Mouse (Mus musculus) CH12.LX (cell line): ENCODE measurements at regions not wholly inside any gene's neighbourhood (a gene's known extent, or its start where the extent isn't known, plus 50 kb on each side); places are given as distances from the start of the nearest gene placed in this dataset.
"Not testable (repeated sequence)": the region's sequence is repeated elsewhere in the genome, so short reads cannot be mapped to it uniquely, and the experiment has no call there.

Source experiments
- DNase-seq: peaks from one replicate; pipeline ENCODE4 v3.0.0-alpha.2; 2013; ENCODE audit errors: extremely low read depth
- H3K27ac ChIP-seq: 2 replicates; pipeline ENCODE4 v1.5.1; 2012; ENCODE audit warnings: low read depth, mild to moderate bottlenecking, control low read depth, moderate library complexity; ENCODE audit not compliant: insufficient read depth
- H3K27me3 ChIP-seq: replicated peaks from 2 replicates; pipeline ENCODE3; 2012; ENCODE audit warnings: inconsistent platforms
- H3K36me3 ChIP-seq, 2 experiments: replicated peaks in 1 of 2; 2 replicates each; pipeline versions ENCODE3 to v1.6.1; 2012; ENCODE audit warnings: inconsistent platforms in 1 of 2, low read length in 1 of 2, mild to moderate bottlenecking in 1 of 2, mixed read lengths in 1 of 2, moderate library complexity in 1 of 2; ENCODE audit not compliant: control insufficient read depth in 1 of 2, insufficient read depth in 1 of 2
- H3K4me1 ChIP-seq, 2 experiments: 2 replicates each; pipeline ENCODE4 v1.6.1; 2012; ENCODE audit warnings: inconsistent platforms in 1 of 2, moderate library complexity in 1 of 2; ENCODE audit not compliant: insufficient read depth in 2 of 2, control insufficient read depth in 1 of 2
- H3K4me2 ChIP-seq: 2 replicates; pipeline ENCODE4 v1.6.1; 2012; ENCODE audit warnings: low read depth, mild to moderate bottlenecking, control low read depth; ENCODE audit not compliant: poor library complexity, insufficient read depth, severe bottlenecking
- H3K4me3 ChIP-seq, 3 experiments: fragments of 150-350 bp in 1 of 3; sonication (generic) in 1 of 3; replicated peaks in 1 of 3; 2 replicates each; pipeline versions ENCODE3 to v1.5.1; 2011 to 2012; ENCODE audit warnings: low read depth in 2 of 3, low read length in 2 of 3, mild to moderate bottlenecking in 2 of 3, moderate library complexity in 2 of 3, control low read depth in 1 of 3, improper control_type of control experiment in 1 of 3, inconsistent platforms in 1 of 3, mixed read lengths in 1 of 3; ENCODE audit not compliant: poor library complexity in 1 of 3
- H3K79me2 ChIP-seq: replicated peaks from 2 replicates; pipeline ENCODE4 v1.6.1; 2012; ENCODE audit warnings: mild to moderate bottlenecking, moderate library complexity; ENCODE audit not compliant: control insufficient read depth, poor library complexity, insufficient read depth, severe bottlenecking; ENCODE audit errors: extremely low read depth
- H3K9ac ChIP-seq: 2 replicates; pipeline ENCODE4 v1.6.1; 2012; ENCODE audit warnings: low read depth, mild to moderate bottlenecking, control low read depth, moderate library complexity; ENCODE audit not compliant: insufficient read depth
- H3K9me3 ChIP-seq: replicated peaks from 2 replicates; pipeline ENCODE3; 2012; ENCODE audit warnings: low read length, inconsistent platforms, mixed read lengths
- BHLHE40 ChIP-seq: IDR thresholded peaks from 2 replicates; pipeline ENCODE4 v1.6.1; 2011; ENCODE audit warnings: mild to moderate bottlenecking, low read depth, low read length, improper control_type of control experiment
- CHD1 ChIP-seq: IDR thresholded peaks from 2 replicates; pipeline ENCODE4 v1.6.1; 2012; ENCODE audit warnings: low read depth, low read length, improper control_type of control experiment, inconsistent platforms
- CHD2 ChIP-seq: IDR thresholded peaks from 2 replicates; pipeline ENCODE4 v1.6.1; 2011; ENCODE audit warnings: low read length, improper control_type of control experiment
- CTCF ChIP-seq, 2 experiments: IDR thresholded peaks in 1 of 2; conservative IDR thresholded peaks in 1 of 2; 2 replicates each; pipeline ENCODE4 v1.5.1; 2011 to 2012; ENCODE audit warnings: low read depth in 2 of 2, low read length in 2 of 2, improper control_type of control experiment in 1 of 2, inconsistent platforms in 1 of 2, mild to moderate bottlenecking in 1 of 2, moderate library complexity in 1 of 2
- E2F4 ChIP-seq: IDR thresholded peaks from 2 replicates; pipeline ENCODE4 v1.6.1; 2011; ENCODE audit warnings: low read depth, low read length, improper control_type of control experiment; ENCODE audit not compliant: insufficient replicate concordance
- GABPA ChIP-seq: IDR thresholded peaks from 2 replicates; pipeline ENCODE4 v1.6.1; 2012; ENCODE audit warnings: low read depth, low read length, improper control_type of control experiment, inconsistent platforms; ENCODE audit not compliant: insufficient replicate concordance
- JUN ChIP-seq: IDR thresholded peaks from 2 replicates; pipeline ENCODE4 v1.6.1; 2011; ENCODE audit warnings: low read depth, mild to moderate bottlenecking, low read length, improper control_type of control experiment, moderate library complexity; ENCODE audit not compliant: insufficient read depth
- JUND ChIP-seq: conservative IDR thresholded peaks from 2 replicates; pipeline ENCODE4 v1.6.1; 2011; ENCODE audit warnings: low read depth, low read length, improper control_type of control experiment
- KAT2A ChIP-seq: IDR thresholded peaks from 2 replicates; pipeline ENCODE4 v1.6.1; 2012; ENCODE audit warnings: low read length, improper control_type of control experiment, inconsistent platforms; ENCODE audit not compliant: insufficient replicate concordance
- MAZ ChIP-seq: IDR thresholded peaks from 2 replicates; pipeline ENCODE4 v1.6.1; 2012; ENCODE audit warnings: low read depth, mild to moderate bottlenecking, inconsistent platforms, low read length, improper control_type of control experiment, moderate library complexity
- NELFE ChIP-seq: IDR thresholded peaks from 2 replicates; pipeline ENCODE4 v1.6.1; 2011; ENCODE audit warnings: low read depth, low read length, improper control_type of control experiment
- NRF1 ChIP-seq: IDR thresholded peaks from 2 replicates; pipeline ENCODE4 v1.6.1; 2014; ENCODE audit warnings: low read depth, mild to moderate bottlenecking, inconsistent platforms, low read length, improper control_type of control experiment, moderate library complexity
- RCOR1 ChIP-seq: conservative IDR thresholded peaks from 2 replicates; pipeline ENCODE4 v1.6.1; 2012; ENCODE audit warnings: low read depth, mild to moderate bottlenecking, inconsistent platforms, low read length, improper control_type of control experiment
- SMC3 ChIP-seq: IDR thresholded peaks from 2 replicates; pipeline ENCODE4 v1.6.1; 2011; ENCODE audit warnings: low read depth, low read length, improper control_type of control experiment
- ZKSCAN1 ChIP-seq: IDR thresholded peaks from 2 replicates; pipeline ENCODE4 v1.6.1; 2012; ENCODE audit warnings: low read depth, inconsistent platforms, low read length, improper control_type of control experiment, borderline replicate concordance
- dilution Hi-C: fragments of 300-500 bp; cut with MboI; formaldehyde crosslinking; loops from 2 replicates; pipeline ENCODE4 v1.14.3; 2020; ENCODE audit warnings: low sequenced_read_pairs; ENCODE audit not compliant: extremely low pct_unique_long_range_greater_than_20kb, extremely low pct_ligation_motif_present
- in situ Hi-C: fragments of 300-500 bp; cut with MboI; formaldehyde crosslinking; loops from 3 replicates; pipeline ENCODE4 v1.14.3; 2019; ENCODE audit warnings: low sequenced_read_pairs, low pct_ligation_motif_present, low pct_unique_long_range_greater_than_20kb, mixed read lengths

DNA sequence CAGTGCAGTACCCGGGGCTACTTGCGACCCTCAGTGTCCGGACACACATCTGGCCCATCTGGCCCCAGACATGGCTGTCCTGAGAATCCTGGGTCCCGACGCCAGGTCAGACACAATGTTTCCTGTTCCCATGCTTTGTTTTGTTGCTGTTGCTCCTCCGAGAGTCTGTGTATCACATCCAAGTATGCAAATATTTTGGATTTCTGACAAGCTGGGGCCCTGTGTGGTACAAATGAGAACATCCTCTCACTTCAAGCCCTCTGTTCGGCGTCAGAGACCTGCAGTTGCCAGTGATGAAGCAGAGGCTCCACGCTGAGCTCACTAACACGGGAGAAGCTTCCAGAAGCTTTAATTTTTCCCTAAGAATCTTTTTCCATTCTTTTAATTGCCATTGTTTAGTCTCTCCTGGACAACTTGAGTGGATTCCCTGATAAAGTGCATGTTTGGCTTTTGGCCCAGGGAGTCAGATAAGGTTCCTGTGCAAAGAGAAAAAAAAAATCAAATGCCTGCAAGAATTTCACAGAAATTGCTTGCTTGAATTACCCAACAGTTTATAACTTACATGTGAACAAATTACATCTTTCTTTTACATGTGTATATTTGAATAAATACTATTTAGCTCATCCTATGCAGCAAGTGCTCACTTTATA is 304.5 kb upstream of the Irx2 start:
- Histone ChIP-seq H3K4me2 (no peak overlapping the region), H3K27ac (no peak overlapping the region), H3K4me3 (no peak overlapping the region), H3K4me1 (no peaks in the 10 kb centered on the region), H3K36me3 (no peaks in the 10 kb centered on the region), H3K9me3 (peaks cover 65% of the 10 kb centered on the region), H3K9ac (no peak overlapping the region), H3K79me2 (no peaks in the 10 kb centered on the region), H3K27me3 (no peaks in the 10 kb centered on the region)
- no peak for TF ChIP-seq CHD2
- no peak for TF ChIP-seq CHD1
- no peak for TF ChIP-seq RCOR1
- no peak for TF ChIP-seq MAZ
- no peak for TF ChIP-seq JUN
- TF ChIP-seq SMC3, result no peak
- no peak for TF ChIP-seq KAT2A
- no peak for TF ChIP-seq BHLHE40
- TF ChIP-seq NRF1, result no peak
- TF ChIP-seq JUND, result no peak
- no peak for TF ChIP-seq GABPA
- TF ChIP-seq E2F4, result no peak
- no peak for TF ChIP-seq ZKSCAN1
- TF ChIP-seq CTCF (conservative IDR thresholded peaks at IDR 0.05 in 1 of 2, IDR thresholded peaks at IDR 0.05 in 1 of 2; ENCODE audit: low read depth in 2 of 2, low read length in 2 of 2), result no peak
- TF ChIP-seq NELFE, result no peak
- DNase-seq, result no peak
- dilution Hi-C loops, result no loop called here
- in situ Hi-C loops, result no loop called here

GRCm38 (mm10) chr13:72326201-72326600 is 302.4 kb upstream of the Irx2 start:
- H3K4me2 ChIP-seq, in situ Hi-C loops, H3K4me1 ChIP-seq, dilution Hi-C loops, H3K4me3 ChIP-seq, H3K79me2 ChIP-seq, DNase-seq, H3K27ac ChIP-seq, H3K36me3 ChIP-seq, H3K9ac ChIP-seq, H3K27me3 ChIP-seq: not testable (repeated sequence)
- H3K9me3 ChIP-seq, result peaks cover 68% of the 10 kb centered on the region
